Mouse (Mus musculus): Measurements from ENCODE around the gene Islr.

Gene Islr

GRCm38 (mm10) chr9:58200270-58201090 is 3.6 kb downstream of the Islr start:
- in situ Hi-C loops (cut with MboI; ENCODE audit: low pct_unique_long_range_greater_than_20kb in 1 of 2, low sequenced_read_pairs in 2 of 2, unreplicated experiment in 1 of 2) = loop anchor here (5.0 kb wide), 2 partner anchors 148 to 163 kb away; no protein-coding TSS in a partner anchor

- in situ Hi-C loops (cut with MboI; ENCODE audit: low pct_unique_long_range_greater_than_20kb in 1 of 2, low sequenced_read_pairs in 2 of 2, unreplicated experiment in 1 of 2) = loop anchor here (5.0 kb wide), 2 partner anchors 147 to 162 kb away; no protein-coding TSS in a partner anchor
Measured at GRCm38 (mm10) chr9:58199381-58200269, 4.5 kb downstream of the Islr start.

GRCm38 (mm10) chr9:58198801-58199371 is 5.2 kb downstream of the Islr start:
- in situ Hi-C loops (cut with MboI; ENCODE audit: low pct_unique_long_range_greater_than_20kb in 1 of 2, low sequenced_read_pairs in 2 of 2, unreplicated experiment in 1 of 2) = no loop called here

GRCm38 (mm10) chr9:58197781-58198701 is 6.1 kb downstream of the Islr start:
- in situ Hi-C loops (cut with MboI; ENCODE audit: low pct_unique_long_range_greater_than_20kb in 1 of 2, low sequenced_read_pairs in 2 of 2, unreplicated experiment in 1 of 2) = no loop called here

- in situ Hi-C loops (cut with MboI; ENCODE audit: low pct_unique_long_range_greater_than_20kb in 1 of 2, low sequenced_read_pairs in 2 of 2, unreplicated experiment in 1 of 2) = no loop called here
Measured at GRCm38 (mm10) chr9:58196610-58197567, 7.2 kb downstream of the Islr start.

GRCm38 (mm10) chr9:58196141-58196540 is 8.0 kb downstream of the Islr start:
- in situ Hi-C loops (cut with MboI; ENCODE audit: low pct_unique_long_range_greater_than_20kb in 1 of 2, low sequenced_read_pairs in 2 of 2, unreplicated experiment in 1 of 2) = no loop called here

GRCm38 (mm10) chr9:58195671-58196070 is 8.4 kb downstream of the Islr start:
- in situ Hi-C loops (cut with MboI; ENCODE audit: low pct_unique_long_range_greater_than_20kb in 1 of 2, low sequenced_read_pairs in 2 of 2, unreplicated experiment in 1 of 2) = no loop called here

- in situ Hi-C loops (cut with MboI; ENCODE audit: low pct_unique_long_range_greater_than_20kb in 1 of 2, low sequenced_read_pairs in 2 of 2, unreplicated experiment in 1 of 2) = no loop called here
Measured at GRCm38 (mm10) chr9:58194222-58194621, 9.9 kb downstream of the Islr start.

GRCm38 (mm10) chr9:58184456-58184855 is 19.6 kb downstream of the Islr start:
- in situ Hi-C loops (cut with MboI; ENCODE audit: low pct_unique_long_range_greater_than_20kb in 1 of 2, low sequenced_read_pairs in 2 of 2, unreplicated experiment in 1 of 2) = no loop called here

GRCm38 (mm10) chr9:58179390-58179789 is 24.7 kb downstream of the Islr start:
- in situ Hi-C loops (cut with MboI; ENCODE audit: low pct_unique_long_range_greater_than_20kb in 1 of 2, low sequenced_read_pairs in 2 of 2, unreplicated experiment in 1 of 2) = no loop called here

GRCm38 (mm10) chr9:58177165-58177564 is 26.9 kb downstream of the Islr start:
- in situ Hi-C loops (cut with MboI; ENCODE audit: low pct_unique_long_range_greater_than_20kb in 1 of 2, low sequenced_read_pairs in 2 of 2, unreplicated experiment in 1 of 2) = no loop called here

- in situ Hi-C loops (cut with MboI; ENCODE audit: low pct_unique_long_range_greater_than_20kb in 1 of 2, low sequenced_read_pairs in 2 of 2, unreplicated experiment in 1 of 2) = no loop called here
Measured at GRCm38 (mm10) chr9:58175745-58176487, 28.2 kb downstream of the Islr start.

- in situ Hi-C loops (cut with MboI; ENCODE audit: low pct_unique_long_range_greater_than_20kb in 1 of 2, low sequenced_read_pairs in 2 of 2, unreplicated experiment in 1 of 2) = no loop called here
Measured at GRCm38 (mm10) chr9:58174818-58175251, 29.3 kb downstream of the Islr start.

GRCm38 (mm10) chr9:58172863-58173262 is 31.2 kb downstream of the Islr start:
- in situ Hi-C loops (cut with MboI; ENCODE audit: low pct_unique_long_range_greater_than_20kb in 1 of 2, low sequenced_read_pairs in 2 of 2, unreplicated experiment in 1 of 2) = no loop called here

GRCm38 (mm10) chr9:58169426-58169825 is 34.7 kb downstream of the Islr start:
- in situ Hi-C loops (cut with MboI; ENCODE audit: low pct_unique_long_range_greater_than_20kb in 1 of 2, low sequenced_read_pairs in 2 of 2, unreplicated experiment in 1 of 2) = no loop called here

GRCm38 (mm10) chr9:58168880-58169279 is 35.2 kb downstream of the Islr start:
- in situ Hi-C loops (cut with MboI; ENCODE audit: low pct_unique_long_range_greater_than_20kb in 1 of 2, low sequenced_read_pairs in 2 of 2, unreplicated experiment in 1 of 2) = no loop called here

Data from mouse embryonic stem cell (cell line).